Mouse (Mus musculus) forebrain, postnatal 0 days (tissue): Measurements from ENCODE around the gene Loxl1. TPM values are rescaled to one million over a fixed set of nuclear protein-coding genes. Genes with fewer than 3 reads are reported as not detected.

Experiments used
- ATAC-seq: fragments of 200-750 bp; cut with Nextera tagmentation; 2 replicates; pipeline ENCODE4 v1.8.0; 2017; ENCODE audit warnings: mild to moderate bottlenecking, moderate library complexity
- DNase-seq: peaks from one replicate; pipeline ENCODE4 v3.0.0-alpha.2; 2015
- H3K27ac ChIP-seq: fragments of 300-500 bp; sonication (generic); 2 replicates; pipeline ENCODE4 v1.5.1; 2014; ENCODE audit warnings: low read depth, mild to moderate bottlenecking, antibody characterized with exemption, low read length, moderate library complexity, mixed read lengths
- H3K27me3 ChIP-seq: fragments of 300-500 bp; sonication (generic); 2 replicates; pipeline ENCODE4 v1.6.1; 2014; ENCODE audit warnings: mild to moderate bottlenecking, low read length, mixed read lengths; ENCODE audit not compliant: insufficient read depth
- H3K36me3 ChIP-seq: fragments of 300-500 bp; sonication (generic); 2 replicates; pipeline ENCODE4 v1.6.1; 2014; ENCODE audit warnings: mild to moderate bottlenecking, moderate library complexity; ENCODE audit not compliant: insufficient read depth
- H3K4me1 ChIP-seq: fragments of 300-500 bp; sonication (generic); 2 replicates; pipeline ENCODE4 v1.6.1; 2014; ENCODE audit warnings: antibody characterized with exemption; ENCODE audit not compliant: insufficient read depth
- H3K4me2 ChIP-seq: fragments of 300-500 bp; sonication (generic); 2 replicates; pipeline ENCODE4 v1.6.1; 2014; ENCODE audit warnings: low read depth, mild to moderate bottlenecking, moderate library complexity
- H3K4me3 ChIP-seq: fragments of 300-500 bp; sonication (generic); 2 replicates; pipeline ENCODE4 v1.5.1; 2014; ENCODE audit warnings: low read depth, low read length, mixed read lengths
- H3K9ac ChIP-seq: fragments of 300-500 bp; sonication (generic); 2 replicates; pipeline ENCODE4 v1.6.1; 2014; ENCODE audit warnings: mild to moderate bottlenecking
- H3K9me3 ChIP-seq: fragments of 300-500 bp; sonication (generic); 2 replicates; pipeline ENCODE4 v1.6.1; 2016; ENCODE audit warnings: low read length
- CTCF ChIP-seq: sonication (generic); IDR thresholded peaks from 2 replicates; pipeline ENCODE4 v1.5.1; 2016; ENCODE audit warnings: antibody characterized with exemption, control low read depth, low read depth
- WGBS: fragments of 180-500 bp; shearing (Covaris S2); extraction: QIAGEN DNeasy Blood & Tissue Kit; methylation state at CpG from one replicate; pipeline ENCODE4 v1.1.7; 2014; 5-methylcytosine and 5-hydroxymethylcytosine counted together
- polyA plus RNA-seq: library from polyadenylated mRNA; unstranded; fragments of >200 nt; fragmentation: Nextera tagmentation; extraction: Ambion mirVana; gene quantifications from 2 replicates; pipeline ENCODE4 v1.2.1, GENCODE M21; 2015
- total RNA-seq: library from RNA; depleted of rRNA; stranded (reverse); fragments of >200 nt; gene quantifications from 2 replicates; pipeline ENCODE4 v1.2.3, GENCODE M21; 2014

Loxl1 gene
- total and polyA plus RNA-seq, 2 experiments from 2014 or later: 8.0 to 9.4 TPM

- no peak overlapping the region for H3K4me3 ChIP-seq
- no peaks in the 10 kb centered on the region for H3K9me3 ChIP-seq
- 0 out of 2 replicates have a peak, but pooled peaks cover 4% of the 10 kb centered on the region for H3K4me1 ChIP-seq
- no peak for TF ChIP-seq CTCF
- no peaks in the 10 kb centered on the region for H3K27me3 ChIP-seq
- H3K27ac ChIP-seq: 0 out of 2 replicates have a peak overlapping the region, but pooled peaks have one; percentile 40
- no peak overlapping the region for H3K4me2 ChIP-seq
- no peaks in the 10 kb centered on the region for H3K36me3 ChIP-seq
- DNase-seq (no peak), ATAC-seq (peak; percentile 39; the same call in 1 of the 2 replicates)
- no peak overlapping the region for H3K9ac ChIP-seq
- 37% methylated on average over 4 of the region's 4 CpGs for WGBS
Observed at GRCm38 (mm10) chr9:58326477-58327180, 13.6 kb upstream of the Loxl1 start.

GRCm38 (mm10) chr9:58321681-58322080 lies 8.7 kb upstream of the Loxl1 start:
- no peak for DNase-seq
- WGBS: 98% methylated on average over 3 of the region's 3 CpGs
- H3K27me3 ChIP-seq: no peaks in the 10 kb centered on the region

GRCm38 (mm10) chr9:58318317-58318716 lies 5.3 kb upstream of the Loxl1 start:
- ATAC-seq (no peak), DNase-seq (no peak)
- H3K4me2 ChIP-seq: no peak overlapping the region
- 73% methylated on average over 3 of the region's 3 CpGs for WGBS
- no peaks in the 10 kb centered on the region for H3K4me1 ChIP-seq
- H3K36me3 ChIP-seq: no peaks in the 10 kb centered on the region
- H3K4me3 ChIP-seq: no peak overlapping the region
- no peaks in the 10 kb centered on the region for H3K27me3 ChIP-seq
- no peaks in the 10 kb centered on the region for H3K9me3 ChIP-seq
- H3K27ac ChIP-seq: no peak overlapping the region
- TF ChIP-seq CTCF: no peak
- H3K9ac ChIP-seq: no peak overlapping the region

More at GRCm38 (mm10) chr9:58321681-58322080, 8.7 kb upstream of the Loxl1 start:
- Histone ChIP-seq H3K27ac (no peak overlapping the region), H3K4me3 (no peak overlapping the region), H3K4me1 (0 out of 2 replicates have a peak, but pooled peaks cover 4% of the 10 kb centered on the region), H3K36me3 (no peaks in the 10 kb centered on the region), H3K4me2 (no peak overlapping the region), H3K9ac (no peak overlapping the region), H3K9me3 (no peaks in the 10 kb centered on the region)
- ATAC-seq: no peak
- TF ChIP-seq CTCF: peak; percentile 37

GRCm38 (mm10) chr9:58317381-58317780 lies 4.4 kb upstream of the Loxl1 start:
- no peak for TF ChIP-seq CTCF

GRCm38 (mm10) chr9:58316784-58317183 lies 3.8 kb upstream of the Loxl1 start:
- H3K4me2 ChIP-seq: no peak overlapping the region

More at GRCm38 (mm10) chr9:58317381-58317780, 4.4 kb upstream of the Loxl1 start:
- no peak for ATAC-seq
- WGBS: 45% methylated on average over 3 of the region's 3 CpGs
- Histone ChIP-seq H3K27me3 (peaks cover 4% of the 10 kb centered on the region; the same call in 1 of the 2 replicates), H3K36me3 (no peaks in the 10 kb centered on the region), H3K9ac (no peak overlapping the region), H3K4me2 (no peak overlapping the region), H3K9me3 (no peaks in the 10 kb centered on the region), H3K4me3 (no peak overlapping the region), H3K4me1 (no peaks in the 10 kb centered on the region), H3K27ac (no peak overlapping the region)
- DNase-seq: no peak

GRCm38 (mm10) chr9:58315850-58316249 lies 2.9 kb upstream of the Loxl1 start:
- no peak overlapping the region for H3K9ac ChIP-seq
- ATAC-seq (no peak), DNase-seq (no peak)
- 86% methylated on average over 2 of the region's 2 CpGs for WGBS
- TF ChIP-seq CTCF: no peak
- no peak overlapping the region for H3K4me3 ChIP-seq
- H3K36me3 ChIP-seq: no peaks in the 10 kb centered on the region
- H3K9me3 ChIP-seq: no peaks in the 10 kb centered on the region
- peaks cover 9% of the 10 kb centered on the region; the same call in 1 of the 2 replicates for H3K27me3 ChIP-seq
- H3K4me2 ChIP-seq: no peak overlapping the region
- H3K4me1 ChIP-seq: no peaks in the 10 kb centered on the region
- H3K27ac ChIP-seq: no peak overlapping the region

More at GRCm38 (mm10) chr9:58316784-58317183, 3.8 kb upstream of the Loxl1 start:
- Histone ChIP-seq H3K27ac (no peak overlapping the region), H3K9ac (no peak overlapping the region), H3K4me1 (no peaks in the 10 kb centered on the region), H3K36me3 (no peaks in the 10 kb centered on the region), H3K4me3 (no peak overlapping the region), H3K9me3 (no peaks in the 10 kb centered on the region), H3K27me3 (peaks cover 5% of the 10 kb centered on the region; the same call in 1 of the 2 replicates)
- DNase-seq (no peak), ATAC-seq (no peak)
- 77% methylated on average over 7 of the region's 7 CpGs for WGBS
- no peak for TF ChIP-seq CTCF

- Histone ChIP-seq H3K27ac (peak overlapping the region; percentile 47), H3K9ac (no peak overlapping the region), H3K36me3 (no peaks in the 10 kb centered on the region), H3K4me3 (no peak overlapping the region), H3K4me1 (no peaks in the 10 kb centered on the region), H3K9me3 (no peaks in the 10 kb centered on the region), H3K27me3 (peaks cover 9% of the 10 kb centered on the region; the same call in 1 of the 2 replicates), H3K4me2 (no peak overlapping the region)
- ATAC-seq: peak; percentile 73
- 31% methylated on average over 5 of the region's 5 CpGs for WGBS
- no peak for TF ChIP-seq CTCF
- DNase-seq: peak; percentile 61
Observed at GRCm38 (mm10) chr9:58314682-58315360, 1.8 kb upstream of the Loxl1 start.
